Mouse (Mus musculus): Measurements from ENCODE around the gene Dync1i1.

DNA sequence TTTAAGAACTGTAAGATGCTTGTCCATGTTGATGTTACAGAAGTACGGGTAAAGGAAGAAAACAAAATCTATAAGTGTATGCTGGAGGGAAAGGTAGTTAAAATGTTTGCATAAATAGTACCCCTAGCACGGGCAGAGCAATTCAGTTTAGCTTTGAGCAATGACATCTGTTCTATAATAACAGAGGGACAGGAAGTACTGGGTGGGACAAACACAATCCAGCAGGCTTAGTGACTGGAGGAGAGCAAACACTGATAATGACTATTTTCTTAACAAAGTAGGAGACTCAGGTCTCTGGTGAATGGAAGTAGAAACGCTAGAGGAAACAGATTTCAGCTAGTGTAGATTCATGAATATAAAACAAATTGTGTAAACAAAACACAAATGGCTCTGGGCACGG, 250.8 kb downstream of the Dync1i1 start:
- TF ChIP-seq CTCF (IDR thresholded peaks at IDR 0.05; ENCODE audit: borderline replicate concordance, extremely low read depth, insufficient read depth, insufficient read length) (no peak), POLR2A (IDR thresholded peaks at IDR 0.05; ENCODE audit: borderline replicate concordance, extremely low read depth, insufficient read depth, insufficient read length, poor library complexity, severe bottlenecking) (no peak)
